Mouse (Mus musculus): ENCODE measurements around the gene Fbxw24. TPM values are rescaled to one million over a fixed set of nuclear protein-coding genes. Genes with fewer than 3 reads are reported as not detected.

Gene Fbxw24
- polyA plus RNA-seq, 1 experiment from 2014 or later: not detected

DNA sequence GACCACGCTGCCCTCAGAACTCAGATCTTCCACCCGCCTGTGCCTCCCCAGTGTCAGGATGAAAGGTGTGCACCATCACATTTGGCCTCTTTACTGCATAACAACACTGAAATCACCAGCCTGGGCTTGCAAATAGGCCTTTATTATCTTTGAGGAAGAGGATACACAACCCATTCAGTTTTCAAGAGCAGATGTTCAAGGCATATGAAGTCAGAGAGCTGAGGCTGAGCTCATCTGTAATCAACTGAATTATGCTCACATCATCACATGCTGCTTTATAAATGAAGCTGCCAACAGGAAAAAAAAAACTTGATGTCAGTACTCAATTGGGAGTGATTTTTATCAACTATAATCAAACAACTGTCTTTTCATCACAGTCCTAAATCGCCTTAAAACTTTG, 73.4 kb downstream of the Fbxw24 start:
- no peaks in the 10 kb centered on the region for H3K27me3 ChIP-seq (ENCODE audit: control insufficient read depth, insufficient read depth, low read length)
- no peaks in the 10 kb centered on the region for H3K4me1 ChIP-seq (ENCODE audit: control insufficient read depth, insufficient read depth, low read length)
- no peaks in the 10 kb centered on the region for H3K9me3 ChIP-seq (ENCODE audit: control insufficient read depth, low read depth, low read length)
- ATAC-seq (ENCODE audit: insufficient number of reproducible peaks, insufficient read depth, low FRiP score, low read depth): no peak
- H3K4me3 ChIP-seq (ENCODE audit: low read depth, low read length): no peak overlapping the region
- 79% methylated on average over 3 of the region's 3 CpGs for WGBS
- no peaks in the 10 kb centered on the region for H3K36me3 ChIP-seq (ENCODE audit: control insufficient read depth, insufficient read depth, low read length)
- H3K4me2 ChIP-seq (replicated peaks; ENCODE audit: low read depth, low read length): no peak overlapping the region
- H3K9ac ChIP-seq (replicated peaks; ENCODE audit: low read depth, low read length): no peak overlapping the region
- H3K27ac ChIP-seq (ENCODE audit: low read length): no peak overlapping the region

Other genes starting within 250 kb of the Fbxw24 start
- gene Fbxw22, start 221.8 kb downstream of the Fbxw24 start, polyA plus RNA-seq (2014; fragmentation: Nextera tagmentation; extraction: Ambion mirVana): not detected in 2 replicates
- gene Fbxw16, start 176.9 kb downstream of the Fbxw24 start, polyA plus RNA-seq (2014; fragmentation: Nextera tagmentation; extraction: Ambion mirVana): not detected in 2 replicates
- gene Fbxw19, start 130.2 kb downstream of the Fbxw24 start, polyA plus RNA-seq (2014; fragmentation: Nextera tagmentation; extraction: Ambion mirVana): not detected in 2 replicates
- not detected in 2 replicates for gene Fbxw15, start 57.8 kb downstream of the Fbxw24 start, polyA plus RNA-seq (2014; fragmentation: Nextera tagmentation; extraction: Ambion mirVana)
- not detected in 2 replicates for gene Fbxw25, start 38.6 kb upstream of the Fbxw24 start, polyA plus RNA-seq (2014; fragmentation: Nextera tagmentation; extraction: Ambion mirVana)
- gene Fbxw18, start 76.6 kb upstream of the Fbxw24 start, polyA plus RNA-seq (2014; fragmentation: Nextera tagmentation; extraction: Ambion mirVana): 0.17 TPM in 1 of 2 replicates, not detected in the other
- gene Fbxw26, start 120.0 kb upstream of the Fbxw24 start, polyA plus RNA-seq (2014; fragmentation: Nextera tagmentation; extraction: Ambion mirVana): 0.13 TPM in 1 of 2 replicates, not detected in the other
- gene Fbxw27, start 164.6 kb upstream of the Fbxw24 start, polyA plus RNA-seq (2014; fragmentation: Nextera tagmentation; extraction: Ambion mirVana): not detected in 2 replicates
- not detected in 2 replicates for gene Spink8, start 186.2 kb upstream of the Fbxw24 start, polyA plus RNA-seq (2014; fragmentation: Nextera tagmentation; extraction: Ambion mirVana)
- gene Nme6, start 206.7 kb upstream of the Fbxw24 start, polyA plus RNA-seq (2014; fragmentation: Nextera tagmentation; extraction: Ambion mirVana): 59.9 and 74.0 TPM in 2 replicates
- gene Camp, start 223.6 kb upstream of the Fbxw24 start, polyA plus RNA-seq (2014; fragmentation: Nextera tagmentation; extraction: Ambion mirVana): 7.5 and 7.8 TPM in 2 replicates
- 25.2 and 29.8 TPM in 2 replicates for gene Cdc25a, start 249.5 kb upstream of the Fbxw24 start, polyA plus RNA-seq (2014; fragmentation: Nextera tagmentation; extraction: Ambion mirVana)

Data from stomach, embryonic 14.5 days (tissue).